Mouse (Mus musculus): ENCODE results near the gene Kazn. TPM values are rescaled to one million over a fixed set of nuclear protein-coding genes. Genes with fewer than 3 reads are reported as not detected.
A peak's percentile ranks its signal among the peaks of the same experiment; 100 is the strongest.

Kazn gene
- polyA plus RNA-seq, 1 experiment from 2014 or later, result 29.3 TPM

- WGBS, result 5% methylated on average over 5 of the region's 5 CpGs
- no peaks in the 10 kb centered on the region for H3K27me3 ChIP-seq (ENCODE audit: control insufficient read depth, insufficient read depth, low read depth, low read length)
- no peak overlapping the region for H3K4me3 ChIP-seq (ENCODE audit: low read depth, low read length)
- no peak overlapping the region for H3K4me2 ChIP-seq (ENCODE audit: low read length)
- H3K9ac ChIP-seq (ENCODE audit: low read depth, low read length), result no peak overlapping the region
- H3K9me3 ChIP-seq (replicated peaks; ENCODE audit: control insufficient read depth, low read length, poor library complexity, severe bottlenecking), result no peaks in the 10 kb centered on the region
- H3K36me3 ChIP-seq (ENCODE audit: control insufficient read depth, insufficient read depth, low read length), result no peaks in the 10 kb centered on the region
- H3K4me1 ChIP-seq (ENCODE audit: control insufficient read depth, insufficient read depth, low read length), result peaks cover 8% of the 10 kb centered on the region; the same call in 1 of the 2 replicates
- no peak overlapping the region for H3K27ac ChIP-seq (ENCODE audit: low read length)
- 0 out of 2 replicates have a peak, but pooled peaks have one; percentile 12 for ATAC-seq
Observed at GRCm38 (mm10) chr4:142248426-142248825, 9.2 kb upstream of the Kazn start.

GRCm38 (mm10) chr4:142246698-142247097 is 7.5 kb upstream of the Kazn start:
- H3K4me2 ChIP-seq (ENCODE audit: low read length), result no peak overlapping the region
- H3K9me3 ChIP-seq (replicated peaks; ENCODE audit: control insufficient read depth, low read length, poor library complexity, severe bottlenecking), result no peaks in the 10 kb centered on the region
- WGBS, result 4% methylated on average over 5 of the region's 5 CpGs
- H3K9ac ChIP-seq (ENCODE audit: low read depth, low read length), result no peak overlapping the region
- no peak overlapping the region for H3K4me3 ChIP-seq (ENCODE audit: low read depth, low read length)
- no peaks in the 10 kb centered on the region for H3K36me3 ChIP-seq (ENCODE audit: control insufficient read depth, insufficient read depth, low read length)
- no peak overlapping the region for H3K27ac ChIP-seq (ENCODE audit: low read length)
- no peaks in the 10 kb centered on the region for H3K27me3 ChIP-seq (ENCODE audit: control insufficient read depth, insufficient read depth, low read depth, low read length)
- no peak for ATAC-seq
- H3K4me1 ChIP-seq (ENCODE audit: control insufficient read depth, insufficient read depth, low read length), result peaks cover 7% of the 10 kb centered on the region; the same call in 1 of the 2 replicates

GRCm38 (mm10) chr4:142244641-142245040 is 5.4 kb upstream of the Kazn start:
- ATAC-seq, result no peak
- H3K4me1 ChIP-seq (ENCODE audit: control insufficient read depth, insufficient read depth, low read length), result peaks cover 2% of the 10 kb centered on the region; the same call in 1 of the 2 replicates
- no peak overlapping the region for H3K27ac ChIP-seq (ENCODE audit: low read length)
- WGBS, result 89% methylated on average over 5 of the region's 5 CpGs
- no peak overlapping the region for H3K9ac ChIP-seq (ENCODE audit: low read depth, low read length)
- H3K4me2 ChIP-seq (ENCODE audit: low read length), result no peak overlapping the region
- no peaks in the 10 kb centered on the region for H3K9me3 ChIP-seq (replicated peaks; ENCODE audit: control insufficient read depth, low read length, poor library complexity, severe bottlenecking)
- no peak overlapping the region for H3K4me3 ChIP-seq (ENCODE audit: low read depth, low read length)
- no peaks in the 10 kb centered on the region for H3K27me3 ChIP-seq (ENCODE audit: control insufficient read depth, insufficient read depth, low read depth, low read length)
- H3K36me3 ChIP-seq (ENCODE audit: control insufficient read depth, insufficient read depth, low read length), result no peaks in the 10 kb centered on the region

GRCm38 (mm10) chr4:142242750-142243383 is 3.7 kb upstream of the Kazn start:
- H3K4me2 ChIP-seq (ENCODE audit: low read length), result no peak overlapping the region
- H3K9me3 ChIP-seq (replicated peaks; ENCODE audit: control insufficient read depth, low read length, poor library complexity, severe bottlenecking), result no peaks in the 10 kb centered on the region
- 90% methylated on average over 6 of the region's 6 CpGs for WGBS
- no peaks in the 10 kb centered on the region for H3K27me3 ChIP-seq (ENCODE audit: control insufficient read depth, insufficient read depth, low read depth, low read length)
- no peak overlapping the region for H3K27ac ChIP-seq (ENCODE audit: low read length)
- H3K4me3 ChIP-seq (ENCODE audit: low read depth, low read length), result no peak overlapping the region
- no peaks in the 10 kb centered on the region for H3K36me3 ChIP-seq (ENCODE audit: control insufficient read depth, insufficient read depth, low read length)
- H3K4me1 ChIP-seq (ENCODE audit: control insufficient read depth, insufficient read depth, low read length), result peaks cover 13% of the 10 kb centered on the region
- H3K9ac ChIP-seq (ENCODE audit: low read depth, low read length), result no peak overlapping the region
- no peak for ATAC-seq

- ATAC-seq, result no peak
- WGBS, result 84% methylated on average over 4 of the region's 4 CpGs
- no peaks in the 10 kb centered on the region for H3K27me3 ChIP-seq (ENCODE audit: control insufficient read depth, insufficient read depth, low read depth, low read length)
Observed at GRCm38 (mm10) chr4:142242164-142242563, 3.0 kb upstream of the Kazn start.

GRCm38 (mm10) chr4:142240874-142241273 is 1.7 kb upstream of the Kazn start:
- 59% methylated on average over 5 of the region's 5 CpGs for WGBS
- H3K9me3 ChIP-seq (replicated peaks; ENCODE audit: control insufficient read depth, low read length, poor library complexity, severe bottlenecking), result no peaks in the 10 kb centered on the region
- peaks cover 17% of the 10 kb centered on the region for H3K4me1 ChIP-seq (ENCODE audit: control insufficient read depth, insufficient read depth, low read length)
- no peaks in the 10 kb centered on the region for H3K36me3 ChIP-seq (ENCODE audit: control insufficient read depth, insufficient read depth, low read length)
- no peak overlapping the region for H3K9ac ChIP-seq (ENCODE audit: low read depth, low read length)
- no peak for ATAC-seq
- no peak overlapping the region for H3K4me3 ChIP-seq (ENCODE audit: low read depth, low read length)
- no peak overlapping the region for H3K4me2 ChIP-seq (ENCODE audit: low read length)
- no peaks in the 10 kb centered on the region for H3K27me3 ChIP-seq (ENCODE audit: control insufficient read depth, insufficient read depth, low read depth, low read length)
- no peak overlapping the region for H3K27ac ChIP-seq (ENCODE audit: low read length)

More at GRCm38 (mm10) chr4:142242164-142242563, 3.0 kb upstream of the Kazn start:
- H3K4me2 ChIP-seq (ENCODE audit: low read length), result no peak overlapping the region
- no peaks in the 10 kb centered on the region for H3K9me3 ChIP-seq (replicated peaks; ENCODE audit: control insufficient read depth, low read length, poor library complexity, severe bottlenecking)
- H3K9ac ChIP-seq (ENCODE audit: low read depth, low read length), result no peak overlapping the region
- peaks cover 17% of the 10 kb centered on the region for H3K4me1 ChIP-seq (ENCODE audit: control insufficient read depth, insufficient read depth, low read length)
- no peaks in the 10 kb centered on the region for H3K36me3 ChIP-seq (ENCODE audit: control insufficient read depth, insufficient read depth, low read length)
- no peak overlapping the region for H3K27ac ChIP-seq (ENCODE audit: low read length)
- no peak overlapping the region for H3K4me3 ChIP-seq (ENCODE audit: low read depth, low read length)

- Histone ChIP-seq H3K27me3 (ENCODE audit: control insufficient read depth, insufficient read depth, low read depth, low read length) (no peaks in the 10 kb centered on the region), H3K4me3 (ENCODE audit: low read depth, low read length) (peak overlapping the region; percentile 52), H3K36me3 (ENCODE audit: control insufficient read depth, insufficient read depth, low read length) (no peaks in the 10 kb centered on the region), H3K27ac (ENCODE audit: low read length) (0 out of 2 replicates have a peak overlapping the region, but pooled peaks have one; percentile 23), H3K4me1 (ENCODE audit: control insufficient read depth, insufficient read depth, low read length) (peaks cover 20% of the 10 kb centered on the region), H3K4me2 (ENCODE audit: low read length) (peak overlapping the region; percentile 74), H3K9ac (ENCODE audit: low read depth, low read length) (peak overlapping the region; percentile 63), H3K9me3 (replicated peaks; ENCODE audit: control insufficient read depth, low read length, poor library complexity, severe bottlenecking) (no peaks in the 10 kb centered on the region)
- under 1% methylated on average over 69 of the region's 69 CpGs for WGBS
- ATAC-seq, result peak; percentile 56
Observed at GRCm38 (mm10) chr4:142238486-142239239, 538 bp downstream of the Kazn start.

- 28% methylated on average over 14 of the region's 14 CpGs for WGBS
- peak overlapping the region; percentile 74 for H3K4me2 ChIP-seq (ENCODE audit: low read length)
- no peaks in the 10 kb centered on the region for H3K9me3 ChIP-seq (replicated peaks; ENCODE audit: control insufficient read depth, low read length, poor library complexity, severe bottlenecking)
- H3K27ac ChIP-seq (ENCODE audit: low read length), result no peak overlapping the region
- no peaks in the 10 kb centered on the region for H3K36me3 ChIP-seq (ENCODE audit: control insufficient read depth, insufficient read depth, low read length)
- peaks cover 21% of the 10 kb centered on the region for H3K4me1 ChIP-seq (ENCODE audit: control insufficient read depth, insufficient read depth, low read length)
- no peak; the same call in 1 of the 2 replicates for ATAC-seq
- H3K9ac ChIP-seq (ENCODE audit: low read depth, low read length), result peak overlapping the region; percentile 63
- peak overlapping the region; percentile 52 for H3K4me3 ChIP-seq (ENCODE audit: low read depth, low read length)
- H3K27me3 ChIP-seq (ENCODE audit: control insufficient read depth, insufficient read depth, low read depth, low read length), result no peaks in the 10 kb centered on the region
Observed at GRCm38 (mm10) chr4:142238041-142238440, 1.2 kb downstream of the Kazn start.

GRCm38 (mm10) chr4:142236681-142237080 is 2.5 kb downstream of the Kazn start:
- no peak for ATAC-seq

More at GRCm38 (mm10) chr4:142236681-142237080, 2.5 kb downstream of the Kazn start:
- Histone ChIP-seq H3K27ac (ENCODE audit: low read length) (no peak overlapping the region), H3K27me3 (ENCODE audit: control insufficient read depth, insufficient read depth, low read depth, low read length) (no peaks in the 10 kb centered on the region), H3K36me3 (ENCODE audit: control insufficient read depth, insufficient read depth, low read length) (no peaks in the 10 kb centered on the region), H3K4me1 (ENCODE audit: control insufficient read depth, insufficient read depth, low read length) (peaks cover 25% of the 10 kb centered on the region), H3K9me3 (replicated peaks; ENCODE audit: control insufficient read depth, low read length, poor library complexity, severe bottlenecking) (no peaks in the 10 kb centered on the region), H3K4me3 (ENCODE audit: low read depth, low read length) (no peak overlapping the region), H3K9ac (ENCODE audit: low read depth, low read length) (no peak overlapping the region), H3K4me2 (ENCODE audit: low read length) (no peak overlapping the region)
- 88% methylated on average over 4 of the region's 4 CpGs for WGBS

Measured in midbrain, embryonic 16.5 days (tissue).